Mouse (Mus musculus) neural tube, embryonic 10.5 days (tissue): ENCODE results near the gene Samsn1.
"Not testable (repeated sequence)": the region's sequence is repeated elsewhere in the genome, so short reads cannot be mapped to it uniquely, and the experiment has no call there.

Experiments
- DNase-seq: peaks from one replicate; pipeline ENCODE4 v3.0.0-alpha.2; 2017; ENCODE audit warnings: low spot score; ENCODE audit errors: extremely low spot score

Samsn1 gene

GRCm38 (mm10) chr16:75878885-75879284 is 143.2 kb downstream of the Samsn1 start:
- no peak for DNase-seq

- no peak for DNase-seq
These were observed 144.9 kb downstream of the Samsn1 start for GRCm38 (mm10) chr16:75877170-75877569.

GRCm38 (mm10) chr16:75875896-75876295 is 146.2 kb downstream of the Samsn1 start:
- DNase-seq: no peak

GRCm38 (mm10) chr16:75874508-75874907 is 147.6 kb downstream of the Samsn1 start:
- no peak for DNase-seq

- DNase-seq: no peak
These were observed 149.8 kb downstream of the Samsn1 start for GRCm38 (mm10) chr16:75872241-75872640.

- no peak for DNase-seq
These were observed 154.7 kb downstream of the Samsn1 start for GRCm38 (mm10) chr16:75867400-75867799.

- DNase-seq: no peak
These were observed 156.6 kb downstream of the Samsn1 start for GRCm38 (mm10) chr16:75865505-75865904.

GRCm38 (mm10) chr16:75864673-75865072 is 157.4 kb downstream of the Samsn1 start:
- no peak for DNase-seq

- DNase-seq: no peak
These were observed 165.7 kb downstream of the Samsn1 start for GRCm38 (mm10) chr16:75856343-75856742.

- no peak for DNase-seq
These were observed 166.7 kb downstream of the Samsn1 start for GRCm38 (mm10) chr16:75855402-75855801.

GRCm38 (mm10) chr16:75853556-75854271 is 168.4 kb downstream of the Samsn1 start:
- no peak for DNase-seq

- DNase-seq: no peak
These were observed 169.6 kb downstream of the Samsn1 start for GRCm38 (mm10) chr16:75852485-75852884.

- DNase-seq: no peak
These were observed 173.0 kb downstream of the Samsn1 start for GRCm38 (mm10) chr16:75849039-75849438.

- DNase-seq: no peak
These were observed 178.4 kb downstream of the Samsn1 start for GRCm38 (mm10) chr16:75843653-75844062.

- no peak for DNase-seq
These were observed 179.1 kb downstream of the Samsn1 start for GRCm38 (mm10) chr16:75843031-75843430.

- no peak for DNase-seq
These were observed 179.5 kb downstream of the Samsn1 start for GRCm38 (mm10) chr16:75842569-75842968.

GRCm38 (mm10) chr16:75837728-75838451 is 184.2 kb downstream of the Samsn1 start:
- no peak for DNase-seq

GRCm38 (mm10) chr16:75831390-75831789 is 190.7 kb downstream of the Samsn1 start:
- no peak for DNase-seq

- DNase-seq: not testable (repeated sequence)
These were observed 195.1 kb downstream of the Samsn1 start for GRCm38 (mm10) chr16:75826949-75827348.

- no peak for DNase-seq
These were observed 195.6 kb downstream of the Samsn1 start for GRCm38 (mm10) chr16:75826498-75826897.

GRCm38 (mm10) chr16:75823226-75823625 is 198.9 kb downstream of the Samsn1 start:
- DNase-seq: no peak

- no peak for DNase-seq
These were observed 201.1 kb downstream of the Samsn1 start for GRCm38 (mm10) chr16:75820963-75821362.
